Mouse (Mus musculus) adrenal gland, adult (tissue): ENCODE data around the gene Nr4a1.
A peak's percentile ranks its signal among the peaks of the same experiment; 100 is the strongest.

Source experiments
- DNase-seq, 2 experiments: peaks; one replicate each; pipeline ENCODE4 v3.0.0; 2022 to 2023; ENCODE audit warnings: low spot score in 1 of 2; ENCODE audit not compliant: inconsistent age in 2 of 2

Nr4a1 gene

GRCm38 (mm10) chr15:101232607-101233006 lies 21.5 kb upstream of the Nr4a1 start:
- DNase-seq: no peak

- DNase-seq: peak in 1 of 2 experiments; percentile 73
Measured at GRCm38 (mm10) chr15:101233183-101233582, 20.9 kb upstream of the Nr4a1 start.

GRCm38 (mm10) chr15:101233641-101234275 lies 20.3 kb upstream of the Nr4a1 start:
- no peak for DNase-seq

- DNase-seq: no peak
Measured at GRCm38 (mm10) chr15:101234611-101235341, 19.3 kb upstream of the Nr4a1 start.

- no peak for DNase-seq
Measured at GRCm38 (mm10) chr15:101235342-101235698, 18.7 kb upstream of the Nr4a1 start.

GRCm38 (mm10) chr15:101235728-101236327 lies 18.2 kb upstream of the Nr4a1 start:
- DNase-seq: no peak

- peak; percentile 75 to 92 for DNase-seq
Measured at GRCm38 (mm10) chr15:101236878-101237277, 17.2 kb upstream of the Nr4a1 start.

- DNase-seq: peak; percentile 58 to 79
Measured at GRCm38 (mm10) chr15:101238885-101239511, 15.1 kb upstream of the Nr4a1 start.

- no peak for DNase-seq
Measured at GRCm38 (mm10) chr15:101239821-101240220, 14.2 kb upstream of the Nr4a1 start.

- peak; percentile 89 to 97 for DNase-seq
Measured at GRCm38 (mm10) chr15:101240799-101241204, 13.3 kb upstream of the Nr4a1 start.

GRCm38 (mm10) chr15:101241236-101241635 lies 12.8 kb upstream of the Nr4a1 start:
- no peak for DNase-seq

- no peak for DNase-seq
Measured at GRCm38 (mm10) chr15:101241853-101242252, 12.2 kb upstream of the Nr4a1 start.

GRCm38 (mm10) chr15:101242645-101243044 lies 11.4 kb upstream of the Nr4a1 start:
- peak in 1 of 2 experiments; percentile 50 for DNase-seq

GRCm38 (mm10) chr15:101244012-101244411 lies 10.1 kb upstream of the Nr4a1 start:
- DNase-seq: no peak

- DNase-seq: peak; percentile 98 to 99
Measured at GRCm38 (mm10) chr15:101246231-101247154, 7.6 kb upstream of the Nr4a1 start.

- peak in 1 of 2 experiments; percentile 68 for DNase-seq
Measured at GRCm38 (mm10) chr15:101247155-101247498, 6.9 kb upstream of the Nr4a1 start.

- no peak for DNase-seq
Measured at GRCm38 (mm10) chr15:101248029-101248710, 5.9 kb upstream of the Nr4a1 start.

GRCm38 (mm10) chr15:101250220-101250800 lies 3.8 kb upstream of the Nr4a1 start:
- no peak for DNase-seq

GRCm38 (mm10) chr15:101251930-101252329 lies 2.1 kb upstream of the Nr4a1 start:
- DNase-seq: no peak

- no peak for DNase-seq
Measured at GRCm38 (mm10) chr15:101252614-101253013, 1.5 kb upstream of the Nr4a1 start.
